Mouse (Mus musculus): Measurements from ENCODE around the gene Pign. TPM values are rescaled to one million over a fixed set of nuclear protein-coding genes. Genes with fewer than 3 reads are reported as not detected.

Pign gene
- polyA plus RNA-seq, 1 experiment from 2014 or later = 7.5 TPM

Small RNA genes lying within 50 kb of the gene (microRNA-seq; reads per million reads assigned to microRNA genes)
- gene Gm22426 = not detected

Other genes starting within 250 kb of the Pign start
- gene Relch, start 184 bp upstream of the Pign start, polyA plus RNA-seq (2015; fragmentation: Nextera tagmentation; extraction: Ambion mirVana) = 42.1 and 44.1 TPM in 2 replicates
- gene Tnfrsf11a, start 117.0 kb upstream of the Pign start, polyA plus RNA-seq (2015; fragmentation: Nextera tagmentation; extraction: Ambion mirVana) = 0.73 and 0.93 TPM in 2 replicates